Mouse (Mus musculus) heart, postnatal 0 days (tissue): ENCODE measurements at regions not wholly inside any gene's neighbourhood (a gene's known extent, or its start where the extent isn't known, plus 50 kb on each side); places are given as distances from the start of the nearest gene placed in this dataset.

Source experiments
- CTCF ChIP-seq: IDR thresholded peaks from 2 replicates; pipeline ENCODE4 v1.5.1; 2016; ENCODE audit warnings: antibody characterized with exemption, control low read depth, low read depth
- EP300 ChIP-seq: IDR thresholded peaks from 2 replicates; pipeline ENCODE4 v1.6.1; 2016; ENCODE audit warnings: antibody characterized with exemption, low read depth

- TF ChIP-seq EP300 (no peak), CTCF (no peak)
Measured at GRCm38 (mm10) chr10:9429085-9429484, 245.9 kb downstream of the Samd5 start.
